Comparison of ENCODE assay signal across 8 mouse cellular contexts in genomic region chr2:144166102-144166750, GRCm38 (mm10).
A peak's percentile ranks its signal among the peaks of the same experiment; 100 is the strongest.
DNase-seq lines count a peak whose midpoint lies in the region; ATAC-seq lines count a peak whose summit lies in the region.

No protein-coding gene starts in this region.

- H3K9me3 ChIP-seq in heart, embryonic 13.5 days = no peaks in the 10 kb centered on the region
- H3K9me3 ChIP-seq in hindbrain, embryonic 10.5 days = no peaks in the 10 kb centered on the region
- no peaks in the 10 kb centered on the region for H3K9me3 ChIP-seq in midbrain, embryonic 12.5 days

- no peak for ATAC-seq in heart, embryonic 13.5 days (ENCODE audit: extremely low read depth, insufficient number of reproducible peaks, low FRiP score, low TSS enrichment)
- ATAC-seq in midbrain, embryonic 12.5 days (ENCODE audit: low FRiP score, low read depth) = 0 out of 2 replicates have a peak, but pooled peaks have one; percentile 11

- H3K27ac ChIP-seq in heart, embryonic 13.5 days (replicated peaks) = peak overlapping the region; percentile 96
- peak overlapping the region; percentile 88 for H3K27ac ChIP-seq in hindbrain, embryonic 10.5 days
- no peak overlapping the region for H3K27ac ChIP-seq in midbrain, embryonic 12.5 days (replicated peaks)

- H3K4me3 ChIP-seq in heart, embryonic 13.5 days = peak overlapping the region; percentile 66
- peak overlapping the region; percentile 72 for H3K4me3 ChIP-seq in hindbrain, embryonic 10.5 days
- H3K4me3 ChIP-seq in midbrain, embryonic 12.5 days = peak overlapping the region; percentile 61

- 25% methylated on average over 12 of the region's 12 CpGs for WGBS in heart, embryonic 13.5 days
- 33% methylated on average over 12 of the region's 12 CpGs for WGBS in hindbrain, embryonic 10.5 days
- whole genome bisulfite sequencing in midbrain, embryonic 12.5 days = 28% methylated on average over 12 of the region's 12 CpGs

- H3K4me2 ChIP-seq in heart, embryonic 13.5 days = peak overlapping the region; percentile 78
- H3K4me2 ChIP-seq in midbrain, embryonic 12.5 days (replicated peaks) = peak overlapping the region; percentile 87

- no peaks in the 10 kb centered on the region for H3K27me3 ChIP-seq in heart, embryonic 13.5 days (replicated peaks)
- H3K27me3 ChIP-seq in hindbrain, embryonic 10.5 days (ENCODE audit: insufficient read depth, poor library complexity, severe bottlenecking) = peaks cover 36% of the 10 kb centered on the region
- H3K27me3 ChIP-seq in midbrain, embryonic 12.5 days = peaks cover 22% of the 10 kb centered on the region

- DNase-seq in heart, adult 11 months = no peak
- DNase-seq in ZHBTc4 (ENCODE audit: low read depth, low spot score) = peak; percentile 36
- no peak for DNase-seq in hindbrain, embryonic 10.5 days (ENCODE audit: low spot score)
- DNase-seq in natural killer cell, adult 2 months (ENCODE audit: low spot score in 2 of 2) = no peak
- no peak for DNase-seq in right cerebral cortex, postnatal 25 days
- DNase-seq in thymus, postnatal 0 days (ENCODE audit: low spot score) = no peak

- peaks cover 42% of the 10 kb centered on the region for H3K4me1 ChIP-seq in heart, embryonic 13.5 days
- peaks cover 25% of the 10 kb centered on the region for H3K4me1 ChIP-seq in hindbrain, embryonic 10.5 days (replicated peaks)
- peaks cover 18% of the 10 kb centered on the region; the same call in 1 of the 2 replicates for H3K4me1 ChIP-seq in midbrain, embryonic 12.5 days

- H3K9ac ChIP-seq in heart, embryonic 13.5 days = peak overlapping the region; percentile 88
- peak overlapping the region; percentile 71 for H3K9ac ChIP-seq in midbrain, embryonic 12.5 days (replicated peaks)

- H3K36me3 ChIP-seq in heart, embryonic 13.5 days = no peaks in the 10 kb centered on the region
- H3K36me3 ChIP-seq in hindbrain, embryonic 10.5 days = no peaks in the 10 kb centered on the region
- no peaks in the 10 kb centered on the region for H3K36me3 ChIP-seq in midbrain, embryonic 12.5 days
